Mouse (Mus musculus): ENCODE results near the gene Prr12. TPM values are rescaled to one million over a fixed set of nuclear protein-coding genes. Genes with fewer than 3 reads are reported as not detected.

Prr12 gene
- polyA plus RNA-seq, 1 experiment from 2014 or later = 13.1 TPM

DNA sequence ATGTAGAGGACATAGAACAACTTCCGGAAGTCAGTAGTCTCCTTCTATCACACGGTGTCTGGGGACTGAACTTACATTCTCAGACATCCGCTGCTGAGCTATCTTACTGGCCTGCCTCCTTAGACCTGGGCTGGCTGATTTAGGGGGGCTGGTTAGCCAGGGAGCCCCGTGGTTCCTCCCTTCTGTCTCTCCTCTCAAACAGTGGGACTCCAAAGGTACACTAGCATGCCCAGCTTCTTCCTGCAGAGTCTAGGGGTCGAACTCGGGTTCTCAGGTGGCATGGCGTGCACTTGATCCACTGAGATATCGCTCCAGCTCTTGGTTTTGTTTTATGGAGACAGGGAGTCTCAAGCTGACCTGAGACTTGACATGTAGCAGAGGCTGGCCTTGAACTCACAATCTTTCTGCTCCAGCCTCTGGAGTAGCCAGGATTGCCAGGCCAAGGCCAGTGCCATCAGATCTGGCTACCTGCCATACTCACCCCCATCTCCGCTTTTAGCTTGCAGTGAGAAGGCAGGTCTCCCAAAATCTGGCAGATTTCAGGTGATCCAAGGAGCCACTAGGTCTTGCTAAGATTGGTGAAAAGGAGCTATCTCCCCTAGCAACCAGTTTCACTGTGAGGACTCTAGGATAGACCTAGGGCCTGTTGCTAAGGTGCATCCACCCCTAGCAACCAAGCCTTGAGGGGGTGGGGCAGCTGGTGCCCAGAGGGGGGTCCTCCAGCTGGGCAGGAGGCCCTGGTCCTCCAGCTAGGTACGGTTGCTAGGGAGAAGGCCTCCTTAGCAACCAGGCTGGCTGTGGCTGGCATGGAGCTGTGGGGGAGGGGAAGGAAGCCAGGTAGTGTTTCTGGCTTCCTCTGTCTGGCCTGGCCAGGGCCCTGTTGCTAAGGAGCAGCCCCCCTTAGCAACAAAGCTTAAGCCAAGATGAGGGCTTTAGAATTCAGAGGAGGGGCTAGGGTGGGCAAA lies 6.2 kb upstream of the Prr12 start:
- no peak for ATAC-seq (ENCODE audit: low FRiP score)
- Histone ChIP-seq H3K27ac (peak overlapping the region; percentile 74), H3K27me3 (no peaks in the 10 kb centered on the region), H3K4me1 (peaks cover 45% of the 10 kb centered on the region), H3K9me3 (no peaks in the 10 kb centered on the region), H3K36me3 (replicated peaks) (no peaks in the 10 kb centered on the region), H3K4me2 (0 out of 2 replicates have a peak overlapping the region, but pooled peaks have one; percentile 10), H3K9ac (no peak overlapping the region), H3K4me3 (replicated peaks) (0 out of 2 replicates have a peak overlapping the region, but pooled peaks have one; percentile 10)
- WGBS = 79% methylated on average over 10 of the region's 10 CpGs

DNA sequence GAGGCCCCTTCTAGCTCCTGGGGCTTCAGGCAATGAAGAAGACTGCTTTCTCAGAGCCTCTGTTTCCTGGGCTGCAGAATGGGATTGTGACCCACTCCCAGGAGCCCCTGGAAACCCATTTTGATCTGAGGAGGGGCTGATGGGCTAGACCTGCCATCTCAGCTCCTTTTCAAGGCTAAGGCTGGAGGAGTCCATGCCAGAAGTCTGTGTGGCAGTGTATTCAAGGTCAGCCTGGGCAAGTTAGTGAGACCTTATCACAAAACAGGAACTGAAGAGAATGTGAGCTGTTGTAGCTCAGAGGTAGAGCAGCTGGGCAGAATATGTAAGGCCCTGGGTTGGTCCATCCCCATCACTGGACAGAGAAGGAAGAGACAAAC lies 4.3 kb upstream of the Prr12 start:
- Histone ChIP-seq H3K4me3 (replicated peaks) (no peak overlapping the region), H3K9me3 (no peaks in the 10 kb centered on the region), H3K9ac (no peak overlapping the region), H3K4me1 (peaks cover 39% of the 10 kb centered on the region), H3K27ac (no peak overlapping the region), H3K36me3 (replicated peaks) (no peaks in the 10 kb centered on the region), H3K4me2 (no peak overlapping the region), H3K27me3 (no peaks in the 10 kb centered on the region)
- no peak for ATAC-seq (ENCODE audit: low FRiP score)

GRCm38 (mm10) chr7:45056329-45056971 lies 3.8 kb upstream of the Prr12 start:
- ATAC-seq (ENCODE audit: low FRiP score) = no peak
- H3K36me3 ChIP-seq (replicated peaks) = no peaks in the 10 kb centered on the region
- H3K27me3 ChIP-seq = no peaks in the 10 kb centered on the region
- H3K9ac ChIP-seq = no peak overlapping the region
- H3K27ac ChIP-seq = no peak overlapping the region
- H3K4me3 ChIP-seq (replicated peaks) = no peak overlapping the region
- no peaks in the 10 kb centered on the region for H3K9me3 ChIP-seq
- peaks cover 40% of the 10 kb centered on the region for H3K4me1 ChIP-seq
- 70% methylated on average over 14 of the region's 14 CpGs for WGBS
- H3K4me2 ChIP-seq = no peak overlapping the region

- WGBS = under 1% methylated on average over 33 of the region's 33 CpGs
- Histone ChIP-seq H3K9me3 (no peaks in the 10 kb centered on the region), H3K4me1 (peaks cover 37% of the 10 kb centered on the region), H3K27me3 (no peaks in the 10 kb centered on the region), H3K27ac (peak overlapping the region; percentile 100), H3K36me3 (replicated peaks) (peaks cover 16% of the 10 kb centered on the region), H3K4me3 (replicated peaks) (peak overlapping the region; percentile 90), H3K4me2 (peak overlapping the region; percentile 85), H3K9ac (peak overlapping the region; percentile 94)
- ATAC-seq (ENCODE audit: low FRiP score) = peak; percentile 91
These were observed 1.3 kb upstream of the Prr12 start for GRCm38 (mm10) chr7:45053931-45054510.

DNA sequence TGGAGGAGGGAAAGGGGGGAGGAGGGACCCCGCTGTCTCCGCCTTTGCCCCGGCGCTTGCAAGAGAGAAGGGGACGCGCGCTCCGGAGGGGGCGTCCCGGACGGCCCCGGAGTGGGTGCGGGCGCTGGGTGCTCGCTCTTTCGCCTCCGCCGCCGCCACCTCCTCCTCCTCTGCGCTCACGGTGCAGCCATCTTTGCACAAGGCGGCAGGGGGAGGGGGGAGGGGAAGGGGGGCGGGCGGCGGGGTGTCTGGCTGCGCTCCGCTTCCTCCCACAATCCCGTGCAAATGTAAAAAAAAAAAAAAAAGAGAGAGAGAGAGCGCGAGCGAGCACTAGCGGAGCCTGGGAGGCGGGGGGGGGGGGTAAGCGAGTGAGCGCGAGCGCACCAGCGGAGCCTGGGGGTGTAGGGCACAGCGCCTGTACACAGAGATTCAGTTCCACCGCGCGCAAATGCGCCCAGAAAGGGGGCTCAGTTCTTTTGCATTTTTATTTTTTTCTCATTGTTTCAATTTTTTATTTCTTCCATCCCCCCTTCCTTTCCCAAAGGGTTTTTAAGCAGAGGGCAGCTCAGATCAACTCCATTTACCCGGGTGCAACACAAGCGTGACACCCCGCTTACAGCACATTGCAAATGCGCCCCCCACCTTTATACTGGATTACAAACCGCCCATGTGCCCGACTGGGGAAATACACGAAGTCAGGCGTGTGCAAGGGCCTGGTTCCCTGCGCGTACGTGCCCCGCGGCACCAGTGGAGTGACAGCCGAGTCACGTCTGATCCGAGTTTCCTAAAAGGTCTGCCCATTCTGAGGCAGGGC lies 643 bp upstream of the Prr12 start:
- peak; percentile 66 for ATAC-seq (ENCODE audit: low FRiP score)
- H3K9me3 ChIP-seq = no peaks in the 10 kb centered on the region
- peaks cover 30% of the 10 kb centered on the region for H3K4me1 ChIP-seq
- H3K4me2 ChIP-seq = peak overlapping the region; percentile 85
- no peaks in the 10 kb centered on the region for H3K27me3 ChIP-seq
- H3K4me3 ChIP-seq (replicated peaks) = peak overlapping the region; percentile 90
- H3K27ac ChIP-seq = peak overlapping the region; percentile 100
- peaks cover 23% of the 10 kb centered on the region for H3K36me3 ChIP-seq (replicated peaks)
- peak overlapping the region; percentile 94 for H3K9ac ChIP-seq
- WGBS = under 1% methylated on average over 40 of the region's 59 CpGs

DNA sequence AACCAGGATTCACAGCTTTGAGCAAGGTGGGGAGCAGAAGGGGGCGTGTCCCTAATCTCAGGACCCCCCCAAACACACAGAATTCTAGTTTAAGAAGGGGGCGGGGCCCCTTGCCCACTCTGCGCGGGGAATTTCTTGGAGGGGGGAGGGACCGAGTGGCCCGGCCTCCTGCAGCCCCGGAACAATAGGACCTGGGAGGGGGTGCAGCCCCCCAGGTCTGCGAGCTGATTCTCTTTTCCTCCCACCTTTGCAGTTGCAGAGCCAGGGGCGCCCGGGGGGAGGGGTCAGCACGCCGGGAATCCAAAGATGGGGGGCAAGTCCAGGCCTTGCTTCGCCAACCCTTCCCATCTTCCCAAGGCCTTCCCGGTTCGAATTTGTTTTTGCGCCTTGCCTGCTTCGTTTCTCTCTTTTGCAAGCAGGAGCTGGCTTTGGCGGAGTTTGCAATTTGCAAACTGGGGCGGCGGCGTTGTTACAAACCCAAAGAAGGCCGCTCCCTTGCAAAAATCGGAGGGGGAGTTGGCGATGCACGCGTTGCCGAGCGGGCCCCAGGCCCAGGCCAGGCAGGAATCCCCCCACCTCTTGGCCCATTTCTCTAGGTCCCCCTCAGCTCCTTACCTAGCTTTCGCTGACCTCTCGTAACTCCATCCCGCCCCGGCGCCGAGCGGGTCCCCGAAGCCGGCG lies 360 bp downstream of the Prr12 start:
- WGBS = under 1% methylated on average over 38 of the region's 38 CpGs
- peak overlapping the region; percentile 100 for H3K27ac ChIP-seq
- no peak for ATAC-seq (ENCODE audit: low FRiP score)
- H3K9ac ChIP-seq = peak overlapping the region; percentile 94
- peak overlapping the region; percentile 85 for H3K4me2 ChIP-seq
- peaks cover 30% of the 10 kb centered on the region for H3K4me1 ChIP-seq
- H3K9me3 ChIP-seq = no peaks in the 10 kb centered on the region
- H3K4me3 ChIP-seq (replicated peaks) = peak overlapping the region; percentile 90
- peaks cover 33% of the 10 kb centered on the region for H3K36me3 ChIP-seq (replicated peaks)
- no peaks in the 10 kb centered on the region for H3K27me3 ChIP-seq

GRCm38 (mm10) chr7:45051601-45051974 lies 1.1 kb downstream of the Prr12 start:
- Histone ChIP-seq H3K4me1 (peaks cover 32% of the 10 kb centered on the region), H3K27ac (peak overlapping the region; percentile 100), H3K9me3 (no peaks in the 10 kb centered on the region), H3K27me3 (no peaks in the 10 kb centered on the region), H3K4me3 (replicated peaks) (peak overlapping the region; percentile 90), H3K9ac (peak overlapping the region; percentile 94), H3K36me3 (replicated peaks) (peaks cover 40% of the 10 kb centered on the region), H3K4me2 (peak overlapping the region; percentile 85)
- no peak for ATAC-seq (ENCODE audit: low FRiP score)
- WGBS = 1% methylated on average over 13 of the region's 13 CpGs

DNA sequence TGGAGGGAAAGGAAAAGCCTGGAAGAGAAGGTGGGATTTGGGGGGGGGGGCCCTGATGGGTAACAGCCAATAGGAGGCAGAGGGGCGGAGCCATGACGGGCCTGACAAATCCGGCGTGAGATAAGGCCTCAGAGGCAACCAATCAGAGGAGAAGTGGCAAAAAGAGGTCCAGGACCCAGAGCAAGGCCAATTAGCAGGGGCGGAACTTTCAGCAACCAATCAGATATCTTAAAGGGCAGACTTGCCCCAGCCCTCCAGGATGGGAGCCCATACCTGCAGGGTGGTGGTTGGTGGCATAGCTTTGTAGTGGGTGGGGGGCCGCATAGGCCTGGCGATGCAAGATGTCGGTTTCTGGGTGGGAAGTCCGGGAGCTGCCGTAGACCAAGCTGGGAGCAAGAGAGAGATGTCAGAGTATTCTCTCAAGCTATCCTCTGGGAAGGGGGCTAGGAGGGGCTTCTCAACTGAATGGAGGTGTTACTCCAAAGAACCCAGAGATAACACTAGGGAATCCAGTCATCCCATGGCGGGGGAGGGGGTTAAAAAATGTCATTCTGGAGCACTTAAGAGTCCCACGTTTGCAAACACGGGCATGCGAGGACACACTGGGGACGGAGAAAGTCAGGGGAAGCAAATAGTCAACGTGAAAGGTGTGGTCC lies 1.6 kb downstream of the Prr12 start:
- no peaks in the 10 kb centered on the region for H3K9me3 ChIP-seq

GRCm38 (mm10) chr7:45048923-45049657 lies 3.6 kb downstream of the Prr12 start:
- no peak overlapping the region for H3K27ac ChIP-seq
- H3K9ac ChIP-seq = no peak overlapping the region
- ATAC-seq (ENCODE audit: low FRiP score) = no peak
- no peak overlapping the region for H3K4me3 ChIP-seq (replicated peaks)
- no peaks in the 10 kb centered on the region for H3K9me3 ChIP-seq
- H3K4me2 ChIP-seq = no peak overlapping the region
- H3K4me1 ChIP-seq = peaks cover 27% of the 10 kb centered on the region
- H3K27me3 ChIP-seq = no peaks in the 10 kb centered on the region
- H3K36me3 ChIP-seq (replicated peaks) = peaks cover 65% of the 10 kb centered on the region
- WGBS = 96% methylated on average over 23 of the region's 23 CpGs

More for the DNA sequence above, 1.6 kb downstream of the Prr12 start:
- ATAC-seq (ENCODE audit: low FRiP score) = peak; percentile 59
- H3K4me2 ChIP-seq = peak overlapping the region; percentile 85
- H3K36me3 ChIP-seq (replicated peaks) = peaks cover 46% of the 10 kb centered on the region
- peaks cover 32% of the 10 kb centered on the region for H3K4me1 ChIP-seq
- 2% methylated on average over 16 of the region's 16 CpGs for WGBS
- H3K9ac ChIP-seq = peak overlapping the region; percentile 94
- H3K27ac ChIP-seq = peak overlapping the region; percentile 100
- peak overlapping the region; percentile 90 for H3K4me3 ChIP-seq (replicated peaks)
- no peaks in the 10 kb centered on the region for H3K27me3 ChIP-seq

- Histone ChIP-seq H3K9me3 (no peaks in the 10 kb centered on the region), H3K4me2 (no peak overlapping the region), H3K27me3 (no peaks in the 10 kb centered on the region), H3K4me1 (peaks cover 22% of the 10 kb centered on the region), H3K9ac (no peak overlapping the region), H3K27ac (no peak overlapping the region), H3K4me3 (replicated peaks) (no peak overlapping the region), H3K36me3 (replicated peaks) (peaks cover 74% of the 10 kb centered on the region)
- 93% methylated on average over 38 of the region's 38 CpGs for WGBS
- no peak for ATAC-seq (ENCODE audit: low FRiP score)
These were observed 4.4 kb downstream of the Prr12 start for GRCm38 (mm10) chr7:45048001-45048890.

Data from forebrain, embryonic 12.5 days (tissue).